Mouse (Mus musculus): ENCODE measurements around the gene Mvb12a.
A peak's percentile ranks its signal among the peaks of the same experiment; 100 is the strongest.

Gene Mvb12a

DNA sequence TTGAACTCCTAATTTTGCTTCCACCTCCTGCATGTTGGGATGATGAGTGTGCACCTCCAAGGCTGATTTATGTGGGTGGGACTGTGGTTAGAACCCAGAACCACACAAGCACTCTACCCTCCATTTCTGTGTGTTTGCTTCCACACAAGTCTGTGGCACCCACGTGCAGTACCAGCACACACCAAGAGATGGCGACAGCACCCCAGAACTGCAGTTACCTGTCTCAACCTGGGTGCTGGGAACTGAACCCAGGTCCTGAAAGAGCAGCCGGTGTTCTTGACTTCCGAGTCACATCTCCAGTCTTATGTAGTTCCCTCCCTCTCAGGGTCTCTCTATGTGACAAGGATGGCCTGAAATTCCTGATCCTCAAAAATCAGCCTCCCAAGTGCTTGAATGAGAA is 21.3 kb downstream of the Mvb12a start:
- DNase-seq (ENCODE audit: low read depth, low spot score): no peak

DNA sequence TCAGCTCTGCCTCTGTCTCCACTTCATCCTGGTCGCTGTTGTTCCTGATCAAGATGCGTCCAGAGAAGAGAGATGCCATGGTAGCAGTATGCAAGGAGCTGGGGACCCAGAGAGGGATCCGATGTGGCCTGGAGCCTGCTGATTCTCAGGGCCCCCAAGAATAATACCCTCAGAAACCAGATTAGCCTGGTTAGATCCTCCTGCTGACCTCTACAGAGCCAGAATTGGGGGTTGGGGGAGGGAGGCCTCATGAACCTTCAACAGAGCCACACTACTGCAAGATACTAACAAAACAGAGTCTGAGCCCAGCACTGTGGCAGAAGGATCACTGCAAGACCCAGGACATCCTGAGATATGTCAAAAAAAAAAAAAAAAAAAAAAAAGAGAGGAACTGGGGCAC is 23.8 kb downstream of the Mvb12a start, which contains the start of gene Nxnl1:
Gene Nxnl1 (minus strand): TSS at position 101 of the 400 bp plus-strand sequence.
- DNase-seq (ENCODE audit: low read depth, low spot score): no peak

DNA sequence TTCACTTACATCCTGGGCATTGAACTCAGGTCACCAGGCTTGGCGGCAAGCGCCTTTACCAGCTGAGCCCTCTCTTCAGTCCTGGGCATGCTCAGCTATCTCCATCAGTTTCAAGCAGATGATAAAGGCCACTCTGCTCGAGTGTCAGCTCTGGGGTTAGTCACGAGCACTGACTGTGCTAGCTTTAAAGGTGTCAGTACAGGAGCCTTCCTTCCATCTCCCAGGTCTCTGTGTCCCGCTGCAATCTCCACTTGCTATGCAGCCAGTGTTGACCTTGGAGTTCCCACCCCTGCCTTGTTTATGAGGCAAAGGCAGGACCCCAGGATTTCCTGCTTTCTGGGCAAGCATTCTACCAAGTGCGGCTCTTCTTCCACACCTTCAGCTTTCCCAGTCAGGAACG is 24.9 kb downstream of the Mvb12a start:
- no peak for DNase-seq (ENCODE audit: low read depth, low spot score)

DNA sequence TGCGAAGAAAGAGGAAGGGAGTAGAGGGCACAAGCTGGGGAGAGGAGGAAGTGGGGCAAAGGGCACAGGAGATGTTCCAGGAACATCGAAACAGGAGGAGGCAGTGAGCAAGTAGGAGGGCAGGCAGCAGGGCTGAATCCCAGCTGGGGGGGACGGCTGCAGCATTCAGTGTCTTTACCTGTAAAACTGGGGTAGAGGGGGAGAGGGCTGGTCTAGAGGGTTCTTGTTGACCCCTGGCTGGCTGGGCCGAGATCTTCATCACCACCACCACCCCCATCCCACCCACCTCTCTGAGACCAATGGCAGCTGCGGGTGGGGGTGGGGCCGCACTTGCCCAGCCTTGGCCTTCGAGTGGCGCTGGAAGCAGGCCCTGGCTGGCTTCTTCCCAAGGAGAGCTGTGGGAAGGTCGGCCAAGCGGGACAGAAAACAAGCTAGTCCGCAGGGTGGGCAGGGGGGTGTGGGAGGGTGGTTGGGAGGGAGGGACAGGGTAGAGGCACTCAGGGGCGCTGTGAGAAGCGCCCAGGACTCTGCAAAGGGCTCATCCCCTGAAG is 25.7 kb downstream of the Mvb12a start, which contains the start of gene Slc27a1:
Gene Slc27a1 (plus strand): TSS at position 496 of the 551 bp plus-strand sequence.
- DNase-seq (ENCODE audit: low read depth, low spot score): no peak

DNA sequence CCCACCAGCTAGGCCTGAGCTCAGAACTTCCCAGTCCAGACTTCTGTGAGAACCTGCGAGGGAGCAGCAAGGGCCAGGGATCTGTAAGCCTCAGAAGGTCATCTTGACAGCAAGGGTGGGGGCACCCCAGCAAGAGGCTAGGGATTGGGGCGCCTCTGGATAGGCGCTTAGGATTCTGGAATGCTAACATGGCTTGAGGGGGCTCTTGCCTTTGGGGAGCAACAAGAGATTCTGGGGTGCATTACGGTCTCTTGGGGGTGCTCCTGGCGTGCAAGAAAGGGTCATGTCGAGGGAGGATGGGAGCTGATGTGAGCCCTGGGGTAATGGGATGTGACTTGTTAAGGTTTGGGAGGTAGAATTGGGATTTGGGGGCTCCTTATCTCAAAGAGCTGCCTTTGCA is 26.2 kb downstream of the Mvb12a start:
- no peak for DNase-seq (ENCODE audit: low read depth, low spot score)

DNA sequence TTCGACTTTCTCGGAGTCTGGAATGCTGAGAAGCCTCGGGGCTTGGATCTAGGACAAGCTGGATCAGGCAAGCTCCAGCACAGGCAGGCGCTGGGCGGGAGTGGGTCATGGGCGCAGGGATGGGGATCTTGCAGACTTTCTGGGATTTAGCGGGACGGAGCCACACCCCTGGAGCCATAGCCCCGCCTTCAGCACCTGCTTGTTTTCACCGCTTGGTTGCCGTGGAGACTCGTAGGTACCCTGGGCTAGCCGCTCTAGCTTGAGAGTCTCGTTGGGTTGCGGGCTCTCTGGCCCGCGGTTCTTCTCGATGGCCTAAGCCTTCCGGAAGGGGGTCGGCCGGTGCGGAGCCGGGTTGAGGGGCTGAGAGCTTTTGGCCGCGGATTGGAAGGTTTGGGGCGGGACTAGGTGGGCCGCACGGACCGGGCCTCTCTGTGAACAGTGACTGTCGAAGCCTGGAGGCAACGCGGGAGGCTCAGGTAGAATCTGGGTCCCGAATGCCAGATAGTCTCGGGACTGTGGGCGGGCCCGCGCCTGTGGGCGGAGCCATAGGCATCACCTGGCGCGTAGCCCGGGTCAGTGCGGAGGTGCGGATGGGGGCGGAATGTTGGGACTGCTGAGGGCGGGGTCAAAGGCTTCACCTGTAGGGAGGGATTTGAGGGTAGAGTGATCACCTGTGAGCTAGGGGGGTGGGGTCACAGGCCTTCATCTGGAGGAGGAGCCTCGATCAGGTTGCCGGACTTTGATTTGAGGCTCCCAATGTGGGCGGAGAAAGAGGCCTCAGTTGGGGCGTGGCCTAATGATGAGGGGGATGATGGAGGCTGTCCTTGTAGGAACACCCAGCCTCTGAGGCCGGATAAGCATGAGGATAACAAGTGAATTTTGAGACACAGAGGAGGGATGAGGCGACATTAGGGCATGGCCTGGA is 26.9 kb downstream of the Mvb12a start:
- DNase-seq (ENCODE audit: low read depth, low spot score): peak; percentile 93

DNA sequence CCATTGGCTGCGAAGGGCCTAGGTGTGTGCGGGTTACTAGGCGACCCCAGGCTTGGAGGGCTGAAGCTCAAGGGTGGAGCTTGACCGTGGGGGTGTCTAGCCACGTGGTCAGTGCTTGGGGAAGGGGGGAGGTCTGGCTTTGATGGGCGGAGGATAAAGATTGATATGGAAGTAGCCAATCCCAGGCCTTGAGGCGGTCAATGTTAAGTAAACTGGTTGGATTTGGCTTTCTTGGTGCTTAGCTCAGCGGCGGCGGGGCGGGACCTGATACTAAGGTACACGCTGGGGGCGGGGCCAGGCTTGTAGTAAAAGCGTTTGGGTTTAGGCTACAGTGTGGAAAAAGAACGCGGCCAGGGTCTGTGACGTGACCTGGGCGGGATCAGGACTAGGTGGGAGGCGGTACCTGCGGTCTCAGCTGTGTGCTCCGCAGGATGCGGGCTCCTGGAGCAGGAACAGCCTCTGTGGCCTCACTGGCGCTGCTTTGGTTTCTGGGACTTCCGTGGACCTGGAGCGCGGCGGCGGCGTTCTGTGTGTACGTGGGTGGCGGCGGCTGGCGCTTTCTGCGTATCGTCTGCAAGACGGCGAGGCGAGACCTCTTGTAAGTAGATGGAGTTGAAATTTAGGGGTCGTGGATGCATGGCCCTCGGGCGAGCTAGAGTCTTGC is 27.7 kb downstream of the Mvb12a start:
- peak; percentile 94 for DNase-seq (ENCODE audit: low read depth, low spot score)

DNA sequence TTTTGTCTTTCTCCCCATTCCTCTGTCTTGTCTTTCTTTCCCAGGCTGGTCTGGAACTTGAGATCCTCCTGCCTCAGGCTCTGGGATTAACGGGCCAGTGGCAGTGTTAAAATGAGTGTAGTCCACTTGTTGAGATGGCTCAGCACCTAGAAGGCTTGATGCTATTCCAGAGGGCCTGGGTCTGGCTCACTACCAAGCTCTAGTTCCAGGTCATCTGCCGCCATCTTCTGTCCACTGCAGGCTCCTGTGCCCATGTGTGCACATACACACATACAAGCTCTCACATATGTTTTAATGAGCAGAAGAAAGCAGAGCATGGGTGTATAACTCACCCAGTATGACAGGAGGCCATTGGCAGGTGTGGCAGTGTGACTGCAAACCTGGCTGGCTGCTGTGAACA is 29.4 kb downstream of the Mvb12a start:
- DNase-seq (ENCODE audit: low read depth, low spot score): no peak

DNA sequence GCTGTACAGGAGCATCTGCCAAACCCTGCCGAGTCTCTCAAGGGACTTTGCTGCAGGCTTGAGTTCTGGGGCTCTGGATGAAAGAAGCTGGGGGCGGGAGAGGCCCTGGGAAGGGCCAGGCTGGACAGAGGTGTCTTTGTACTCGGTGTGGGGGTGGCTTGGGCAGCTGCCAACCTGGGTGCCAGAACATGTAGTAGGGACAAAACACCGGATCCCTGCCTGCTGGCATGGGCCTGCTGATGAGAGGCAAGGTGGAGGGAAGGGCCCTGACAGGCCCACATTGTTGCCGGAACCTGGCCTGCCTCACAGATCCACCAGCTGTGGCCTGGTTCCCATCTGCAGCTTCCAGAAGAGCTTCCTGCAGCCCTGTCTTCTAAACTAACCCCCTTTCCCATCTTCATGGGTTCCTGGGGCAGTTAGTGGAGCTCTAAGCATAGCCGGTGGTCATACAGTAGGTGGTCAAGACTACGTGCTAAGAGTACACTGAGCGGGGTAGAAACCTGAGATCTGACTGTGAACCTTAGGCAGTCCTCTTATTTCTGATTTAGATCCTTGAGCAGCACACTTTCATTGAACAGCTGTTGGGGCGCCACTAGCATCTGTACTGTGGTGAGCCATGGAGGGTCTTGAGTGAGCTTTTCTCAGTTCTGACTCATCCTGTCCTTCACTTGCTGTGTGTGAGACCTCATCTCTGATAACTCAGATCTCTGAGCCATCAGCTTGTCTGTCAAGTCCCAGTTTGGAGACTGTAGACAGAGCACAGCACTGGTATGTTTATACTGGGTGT is 30.3 kb downstream of the Mvb12a start:
- no peak for DNase-seq (ENCODE audit: low read depth, low spot score)

DNA sequence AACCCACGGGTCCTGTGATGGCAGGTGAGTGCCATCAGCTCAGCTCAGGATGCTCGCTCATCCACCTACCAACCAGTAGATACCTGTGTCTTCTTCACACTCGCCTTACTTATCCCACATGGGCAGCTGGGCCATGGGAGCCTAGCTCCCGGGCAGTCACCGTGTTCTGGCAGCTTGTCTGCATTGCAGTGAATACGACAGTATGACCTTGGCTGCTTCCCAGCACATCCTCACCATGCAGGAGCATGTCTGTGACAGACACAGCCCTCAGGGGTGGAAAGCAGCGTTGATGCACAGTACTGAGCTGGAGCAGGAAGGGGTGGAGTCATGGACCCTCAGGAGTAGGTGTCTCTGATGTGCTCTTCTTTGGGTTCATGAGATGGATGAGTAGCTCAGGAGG is 31.7 kb downstream of the Mvb12a start:
- no peak for DNase-seq (ENCODE audit: low read depth, low spot score)

DNA sequence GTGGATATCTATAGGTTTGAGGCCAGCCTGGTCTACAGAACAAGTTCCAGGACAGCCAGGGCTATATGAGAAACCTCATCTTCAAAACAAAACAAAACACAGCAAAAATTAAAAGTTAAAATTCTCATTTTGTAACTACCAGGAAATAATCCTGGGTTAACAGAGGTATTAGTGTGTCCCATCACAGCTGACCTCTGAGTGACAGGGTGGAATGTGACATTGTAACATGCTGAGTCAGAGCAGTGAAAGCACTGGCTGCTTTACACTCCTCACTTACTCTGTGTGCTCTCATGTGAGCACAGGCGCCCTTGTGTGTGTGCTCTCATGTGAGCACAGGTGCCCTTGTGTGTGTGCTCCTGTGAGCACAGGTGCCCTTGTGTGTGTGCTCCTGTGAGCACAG is 32.3 kb downstream of the Mvb12a start:
- no peak for DNase-seq (ENCODE audit: low read depth, low spot score)

DNA sequence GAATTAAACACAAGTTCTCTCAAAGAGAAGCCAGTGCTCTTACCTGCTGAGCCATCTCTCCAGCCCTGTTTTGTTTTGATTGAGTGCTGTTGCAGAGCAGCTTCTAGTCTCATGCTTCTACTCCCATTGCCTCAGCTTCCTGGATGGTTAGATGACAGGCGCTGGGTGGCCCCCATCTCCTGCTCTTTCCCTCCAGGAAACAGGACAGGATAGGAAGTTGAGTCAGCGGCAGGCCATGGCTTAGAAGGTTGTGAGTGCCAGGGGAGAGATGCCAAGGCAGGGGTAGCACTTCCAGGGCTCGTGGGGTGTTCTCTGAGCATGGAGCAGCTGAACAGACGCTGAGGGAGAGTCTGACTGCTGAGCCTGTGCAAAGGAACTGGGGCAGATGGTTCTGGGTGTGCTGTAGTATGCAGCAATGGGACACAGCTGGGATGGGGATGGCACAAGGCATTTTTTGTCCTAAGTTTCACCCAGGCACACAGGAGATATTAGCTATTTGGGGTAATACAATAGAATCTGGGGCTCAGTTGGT is 35.2 kb downstream of the Mvb12a start:
- no peak for DNase-seq (ENCODE audit: low read depth, low spot score)

DNA sequence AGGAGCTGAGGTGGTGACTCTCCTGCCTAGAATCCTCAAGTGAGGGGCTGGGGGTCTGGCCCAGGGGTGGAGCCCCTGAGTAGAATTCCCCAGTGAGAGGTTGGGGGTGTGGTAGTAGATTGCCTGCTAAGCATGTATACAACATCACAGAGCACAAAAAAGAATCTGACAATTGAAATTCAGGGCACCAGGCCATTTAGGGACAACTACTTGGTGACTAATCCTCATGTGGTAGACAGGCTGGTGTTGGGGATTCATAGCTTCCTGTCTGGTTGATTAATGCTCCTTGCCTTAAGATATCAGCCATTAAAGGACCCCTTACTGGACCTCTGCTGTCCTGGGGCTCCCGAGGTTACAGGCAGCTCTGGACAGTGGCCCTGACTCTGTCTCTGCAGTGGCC is 36.3 kb downstream of the Mvb12a start:
- no peak for DNase-seq (ENCODE audit: low read depth, low spot score)

DNA sequence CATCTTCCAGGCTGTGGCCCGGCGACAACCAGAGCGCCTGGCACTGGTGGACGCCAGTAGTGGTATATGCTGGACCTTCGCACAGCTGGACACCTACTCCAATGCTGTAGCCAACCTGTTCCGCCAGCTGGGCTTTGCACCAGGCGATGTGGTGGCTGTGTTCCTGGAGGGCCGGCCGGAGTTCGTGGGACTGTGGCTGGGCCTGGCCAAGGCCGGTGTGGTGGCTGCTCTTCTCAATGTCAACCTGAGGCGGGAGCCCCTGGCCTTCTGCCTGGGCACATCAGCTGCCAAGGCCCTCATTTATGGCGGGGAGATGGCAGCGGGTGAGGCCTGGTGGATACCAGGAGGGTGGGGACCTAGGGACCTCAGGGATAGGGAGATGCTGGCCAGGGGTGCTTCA is 36.8 kb downstream of the Mvb12a start:
- no peak for DNase-seq (ENCODE audit: low read depth, low spot score)

DNA sequence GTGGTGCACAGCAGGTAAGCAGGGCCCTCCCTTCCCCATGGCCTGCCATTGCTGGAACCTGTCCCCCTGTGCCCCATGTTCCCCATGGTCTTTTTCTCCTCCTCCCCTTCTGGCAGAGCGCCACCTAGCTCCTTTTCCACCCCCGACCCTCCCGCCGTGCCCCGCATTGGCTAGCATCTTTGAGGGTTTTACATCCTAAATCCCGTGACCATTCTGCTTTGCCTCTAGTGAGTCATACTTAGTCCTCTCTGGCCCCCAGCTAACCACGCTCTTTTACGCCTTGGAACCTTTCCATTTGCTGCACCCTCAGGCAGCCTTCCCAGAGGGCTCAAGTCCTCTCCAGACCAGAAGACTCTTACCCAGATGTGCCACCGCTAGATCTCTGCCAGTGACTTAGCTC is 37.5 kb downstream of the Mvb12a start:
- no peak for DNase-seq (ENCODE audit: low read depth, low spot score)

DNA sequence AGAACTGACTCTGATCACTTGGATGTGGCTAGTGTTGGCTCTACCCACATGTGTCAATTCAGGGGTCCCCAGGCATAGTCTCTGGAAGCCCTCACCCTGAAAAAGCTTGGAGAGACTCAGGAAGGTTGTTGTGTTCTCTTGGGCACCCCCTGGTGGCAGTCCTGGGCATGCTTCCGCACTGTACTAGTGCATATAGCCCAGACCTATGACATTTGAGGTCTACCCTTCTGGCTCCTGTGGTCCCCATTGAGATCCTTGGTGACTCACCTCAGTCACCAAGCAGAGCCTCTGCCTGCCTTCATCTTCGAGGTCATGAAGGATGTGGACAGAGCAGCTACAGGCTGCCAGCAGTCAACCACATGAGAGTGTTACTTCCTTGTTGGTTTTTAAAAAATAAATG is 44.2 kb downstream of the Mvb12a start:
- DNase-seq (ENCODE audit: low read depth, low spot score): no peak

DNA sequence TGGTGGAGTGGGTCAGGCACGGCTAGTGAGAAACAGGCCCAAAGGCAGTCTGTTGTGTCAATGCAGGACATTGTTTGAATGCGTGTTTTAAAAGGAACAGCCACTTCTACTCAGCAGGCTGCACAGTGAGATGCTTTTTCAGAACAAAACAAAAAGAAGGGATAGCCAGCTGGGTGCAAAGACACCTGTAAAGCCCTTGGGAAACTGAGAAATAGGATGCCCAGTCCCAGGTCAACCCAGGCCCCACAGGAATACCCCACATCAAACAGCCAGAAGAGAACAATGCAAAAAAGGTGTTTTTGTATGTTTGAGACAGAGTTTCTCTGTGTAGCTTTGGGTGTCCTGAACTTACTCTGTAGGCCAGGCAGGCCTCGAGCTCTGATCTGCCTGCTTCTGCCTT is 46.0 kb downstream of the Mvb12a start:
- DNase-seq (ENCODE audit: low read depth, low spot score): no peak

DNA sequence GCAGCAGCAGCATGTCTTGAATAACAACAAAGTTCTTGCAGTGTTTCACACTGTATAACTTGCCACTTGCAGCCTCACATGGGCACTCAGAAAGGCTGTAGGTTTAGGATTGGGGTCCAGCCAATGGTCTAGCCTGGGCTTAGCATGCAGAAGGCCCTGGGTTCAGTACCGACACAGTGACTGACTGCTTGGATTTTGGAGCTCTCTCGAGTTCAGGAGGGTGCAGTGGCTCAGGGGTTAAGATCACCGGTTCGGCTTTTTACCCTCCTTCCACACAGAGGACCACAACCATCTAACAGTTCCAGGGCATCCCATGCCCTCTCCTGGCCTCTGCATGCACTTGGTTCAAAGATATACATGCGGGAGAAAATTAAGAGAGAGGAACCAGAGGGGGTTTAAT is 48.3 kb downstream of the Mvb12a start:
- DNase-seq (ENCODE audit: low read depth, low spot score): no peak

DNA sequence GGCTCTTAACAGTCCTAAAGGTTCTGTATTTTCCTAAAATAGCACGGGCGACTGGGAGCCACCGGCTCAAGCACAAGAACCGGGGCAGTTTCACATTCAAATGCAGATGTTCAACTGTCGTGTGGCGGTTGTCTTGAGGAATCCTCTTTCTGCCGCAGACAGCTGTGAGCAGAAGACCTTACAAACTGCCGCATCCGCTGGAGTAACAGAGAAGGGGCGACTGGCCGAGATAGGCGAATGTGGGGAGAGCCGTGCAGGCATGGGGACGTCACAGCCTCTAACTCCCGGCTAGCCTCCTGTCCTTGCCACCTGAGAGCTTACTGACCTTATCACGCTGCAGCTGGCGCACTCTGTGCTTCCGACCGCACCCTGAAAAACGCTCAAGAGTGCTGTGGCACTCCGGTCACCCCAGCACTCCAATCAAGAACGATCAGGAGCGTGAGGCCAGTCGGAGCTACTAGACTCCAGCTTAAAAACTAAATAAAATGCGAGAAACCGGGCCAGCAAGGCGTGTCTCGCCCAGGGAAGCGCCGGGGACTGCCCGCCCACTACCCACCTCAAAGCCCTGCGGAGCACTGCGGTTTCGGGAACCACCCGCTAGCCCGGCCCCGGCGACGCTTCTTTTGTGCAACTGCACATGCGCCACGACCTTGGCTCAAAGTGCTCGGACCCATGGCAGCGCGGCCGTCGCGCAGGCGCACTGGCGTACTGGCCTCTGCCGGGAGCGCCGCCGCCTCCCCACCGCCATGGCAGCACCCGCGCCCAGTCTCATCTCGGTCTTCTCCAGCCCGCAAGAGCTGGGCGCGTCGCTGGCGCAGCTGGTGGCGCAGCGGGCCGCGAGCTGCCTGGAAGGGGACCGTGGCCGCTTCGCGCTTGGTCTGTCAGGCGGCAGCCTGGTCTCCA is 49.0 kb downstream of the Mvb12a start, which contains the start of gene Pgls:
Gene Pgls (plus strand): TSS at position 706 of the 903 bp plus-strand sequence.
- DNase-seq (ENCODE audit: low read depth, low spot score): peak; percentile 92

DNA sequence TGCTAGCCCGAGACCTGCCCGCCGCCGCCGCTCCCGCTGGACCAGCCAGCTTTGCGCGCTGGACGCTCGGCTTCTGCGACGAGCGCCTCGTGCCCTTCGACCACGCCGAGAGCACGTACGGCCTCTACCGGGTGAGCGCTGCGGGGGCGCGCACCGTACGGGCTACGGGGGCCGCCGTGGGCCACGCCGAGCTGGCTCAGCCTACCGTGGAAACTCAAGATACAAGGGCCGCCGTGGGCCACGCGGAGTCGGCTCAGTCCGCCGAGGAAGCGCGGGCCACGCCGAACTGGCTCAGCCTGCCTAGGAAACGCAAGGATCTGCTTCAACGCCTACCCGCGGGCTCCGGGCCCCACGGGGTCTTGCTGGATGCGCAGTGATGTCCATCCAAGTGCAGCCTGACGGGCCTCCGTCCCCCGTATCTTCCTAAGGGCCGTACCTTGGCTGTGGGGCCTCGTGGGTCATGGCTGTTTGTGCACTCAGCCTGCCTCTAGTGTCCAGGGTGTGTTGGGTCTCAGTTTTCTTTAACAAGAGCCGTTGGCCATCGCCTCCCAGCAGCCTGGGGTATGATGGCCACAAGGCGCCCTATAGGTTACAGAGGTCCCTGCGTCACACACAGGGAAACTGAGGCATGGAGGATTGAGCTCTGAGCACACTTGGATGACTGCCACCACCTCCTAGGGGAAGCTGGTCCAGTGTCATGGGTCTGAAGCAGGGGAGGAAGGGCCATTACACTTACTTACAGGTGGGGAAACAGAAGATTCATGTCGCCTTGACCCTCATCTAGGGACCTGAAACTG is 49.9 kb downstream of the Mvb12a start:
- no peak for DNase-seq (ENCODE audit: low read depth, low spot score)

Measured in forelimb bud, embryonic 11.5 days (tissue).